In the genomic region with DNA sequence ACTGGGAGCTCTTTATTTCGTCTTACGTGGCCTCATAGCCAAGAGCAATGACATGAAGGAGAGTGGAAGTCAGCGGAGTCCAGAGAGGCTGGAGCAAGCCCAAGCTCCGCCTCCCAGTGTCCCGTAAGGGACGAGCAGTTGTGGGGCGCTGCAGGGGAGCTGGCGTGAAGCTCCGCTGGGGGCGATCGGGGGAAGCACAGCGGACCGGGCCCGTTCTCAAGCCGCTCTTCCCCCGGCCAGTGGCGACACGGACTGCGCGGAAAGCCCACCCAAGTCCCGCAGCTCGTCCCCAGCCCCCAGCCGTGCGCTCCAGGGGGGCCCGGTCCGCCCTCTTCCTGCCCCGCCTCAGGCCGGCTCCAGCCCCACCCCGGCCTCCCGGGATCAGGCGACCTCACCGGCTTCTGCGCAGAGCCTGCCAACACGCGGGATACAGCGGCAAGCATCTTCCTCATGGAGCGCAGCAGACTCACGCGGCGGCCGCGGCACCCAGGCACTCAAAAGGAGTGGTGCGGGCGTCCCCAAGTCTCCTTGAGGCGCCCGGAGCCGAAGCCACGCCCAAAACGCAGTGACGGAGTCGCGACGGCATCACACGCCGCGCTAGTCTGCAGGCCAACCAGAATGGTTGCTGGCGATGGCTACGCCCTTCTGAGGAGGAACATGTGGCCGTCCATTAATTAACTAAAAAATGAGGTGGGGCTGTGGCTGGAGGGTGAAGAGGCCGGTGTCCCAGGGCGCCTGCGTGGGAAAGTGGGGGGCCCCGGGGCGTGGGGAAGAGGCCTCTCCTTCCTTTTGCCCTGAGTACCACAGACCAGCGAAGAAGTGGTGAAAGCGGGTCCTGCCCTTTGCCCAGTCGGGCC, we compare ENCODE assay signal across 7 mouse cellular contexts. TPM values are rescaled to one million over a fixed set of nuclear protein-coding genes. Genes with fewer than 3 reads are reported as not detected.
DNase-seq lines count a peak whose midpoint lies in the region; ATAC-seq lines count a peak whose summit lies in the region.

Pdha1 (minus strand) TSS at position 553 of the 857 bp plus-strand sequence.

- WGBS in embryonic facial prominence, embryonic 12.5 days = 28% methylated on average over 61 of the region's 67 CpGs
- WGBS in limb, embryonic 13.5 days = 20% methylated on average over 51 of the region's 67 CpGs
- WGBS in midbrain, embryonic 16.5 days = 17% methylated on average over 53 of the region's 67 CpGs

- peak within 1 kb of the TSS; percentile 93 for H3K27ac ChIP-seq in embryonic facial prominence, embryonic 12.5 days
- peak within 1 kb of the TSS; percentile 87 for H3K27ac ChIP-seq in limb, embryonic 13.5 days
- H3K27ac ChIP-seq in midbrain, embryonic 16.5 days (ENCODE audit: low read length) = peak within 1 kb of the TSS; percentile 88

- no peaks in the 10 kb centered on the region for H3K36me3 ChIP-seq in embryonic facial prominence, embryonic 12.5 days
- H3K36me3 ChIP-seq in limb, embryonic 13.5 days = no peaks in the 10 kb centered on the region
- no peaks in the 10 kb centered on the region for H3K36me3 ChIP-seq in midbrain, embryonic 16.5 days (ENCODE audit: control insufficient read depth, insufficient read depth, low read length)

- no peaks in the 10 kb centered on the region for H3K9me3 ChIP-seq in embryonic facial prominence, embryonic 12.5 days
- no peaks in the 10 kb centered on the region for H3K9me3 ChIP-seq in limb, embryonic 13.5 days
- H3K9me3 ChIP-seq in midbrain, embryonic 16.5 days (replicated peaks; ENCODE audit: control insufficient read depth, low read length, poor library complexity, severe bottlenecking) = no peaks in the 10 kb centered on the region

- DNase-seq in adrenal gland, postnatal 25 days = peak; percentile 80
- DNase-seq in heart, adult 18-20 months = peak; percentile 89 to 93
- DNase-seq in kidney, adult 8-10 months = peak; percentile 87 to 89
- peak; percentile 76 to 90 for DNase-seq in spleen, postnatal 10 days (ENCODE audit: low spot score in 2 of 2)

- H3K4me3 ChIP-seq in embryonic facial prominence, embryonic 12.5 days = peak within 1 kb of the TSS; percentile 58
- H3K4me3 ChIP-seq in limb, embryonic 13.5 days = peak within 1 kb of the TSS; percentile 63
- H3K4me3 ChIP-seq in midbrain, embryonic 16.5 days (ENCODE audit: low read depth, low read length) = peak within 1 kb of the TSS; percentile 61

- peak within 1 kb of the TSS; percentile 61 for H3K4me2 ChIP-seq in embryonic facial prominence, embryonic 12.5 days (replicated peaks)
- peak within 1 kb of the TSS; percentile 69 for H3K4me2 ChIP-seq in limb, embryonic 13.5 days (replicated peaks)
- peak within 1 kb of the TSS; percentile 66 for H3K4me2 ChIP-seq in midbrain, embryonic 16.5 days (ENCODE audit: low read length)

- H3K4me1 ChIP-seq in embryonic facial prominence, embryonic 12.5 days = peaks cover 6% of the 10 kb centered on the region; the same call in 1 of the 2 replicates
- H3K4me1 ChIP-seq in limb, embryonic 13.5 days = peaks cover 3% of the 10 kb centered on the region; the same call in 1 of the 2 replicates
- H3K4me1 ChIP-seq in midbrain, embryonic 16.5 days (ENCODE audit: control insufficient read depth, insufficient read depth, low read length) = peaks cover 15% of the 10 kb centered on the region

- H3K27me3 ChIP-seq in embryonic facial prominence, embryonic 12.5 days = peaks cover 7% of the 10 kb centered on the region; the same call in 1 of the 2 replicates
- H3K27me3 ChIP-seq in limb, embryonic 13.5 days = peaks cover 14% of the 10 kb centered on the region; the same call in 1 of the 2 replicates
- H3K27me3 ChIP-seq in midbrain, embryonic 16.5 days (ENCODE audit: control insufficient read depth, insufficient read depth, low read depth, low read length) = no peaks in the 10 kb centered on the region

- H3K9ac ChIP-seq in embryonic facial prominence, embryonic 12.5 days = peak within 1 kb of the TSS; percentile 72
- peak within 1 kb of the TSS; percentile 72 for H3K9ac ChIP-seq in limb, embryonic 13.5 days
- H3K9ac ChIP-seq in midbrain, embryonic 16.5 days (ENCODE audit: low read depth, low read length) = peak within 1 kb of the TSS; percentile 74

- ATAC-seq in embryonic facial prominence, embryonic 12.5 days (ENCODE audit: insufficient number of reproducible peaks, insufficient read depth, low FRiP score, low TSS enrichment) = peak; percentile 97
- peak; percentile 96 for ATAC-seq in limb, embryonic 13.5 days (ENCODE audit: low FRiP score, low read depth)
- ATAC-seq in midbrain, embryonic 16.5 days = peak; percentile 99

RNA-seq across cellular contexts. Expression of gene Pdha1, which starts in this region (rescaled TPM):
- total RNA-seq in adrenal gland, postnatal 25 days (2021) = 268 and 277 TPM in 2 replicates
- polyA plus RNA-seq in embryonic facial prominence, embryonic 12.5 days (2016; fragmentation: Nextera tagmentation; extraction: Ambion mirVana) = 86.8 and 91.5 TPM in 2 replicates
- total RNA-seq in heart, adult 18-20 months (2021) = 1,000 to 10,000 TPM; 1,160 to 1,223 TPM
- polyA plus RNA-seq in limb, embryonic 13.5 days (2015; fragmentation: Nextera tagmentation; extraction: Ambion mirVana) = 100 and 102 TPM in 2 replicates
- polyA plus RNA-seq in midbrain, embryonic 16.5 days (2015; fragmentation: Nextera tagmentation; extraction: Ambion mirVana) = 141 and 164 TPM in 2 replicates

Comparison
In these comparisons a context has a peak if more than half of its experiments do, and no peak if none do; other contexts are left out.
1. Peak in every context shown above with its lines: DNase-seq, ATAC-seq, H3K4me3 ChIP-seq and H3K27ac ChIP-seq.